Mouse (Mus musculus): ENCODE measurements around the gene Slc1a5. TPM values are rescaled to one million over a fixed set of nuclear protein-coding genes. Genes with fewer than 3 reads are reported as not detected.
A peak's percentile ranks its signal among the peaks of the same experiment; 100 is the strongest.

Slc1a5 gene
- polyA plus RNA-seq, 1 experiment from 2014 or later, result 120 TPM

DNA sequence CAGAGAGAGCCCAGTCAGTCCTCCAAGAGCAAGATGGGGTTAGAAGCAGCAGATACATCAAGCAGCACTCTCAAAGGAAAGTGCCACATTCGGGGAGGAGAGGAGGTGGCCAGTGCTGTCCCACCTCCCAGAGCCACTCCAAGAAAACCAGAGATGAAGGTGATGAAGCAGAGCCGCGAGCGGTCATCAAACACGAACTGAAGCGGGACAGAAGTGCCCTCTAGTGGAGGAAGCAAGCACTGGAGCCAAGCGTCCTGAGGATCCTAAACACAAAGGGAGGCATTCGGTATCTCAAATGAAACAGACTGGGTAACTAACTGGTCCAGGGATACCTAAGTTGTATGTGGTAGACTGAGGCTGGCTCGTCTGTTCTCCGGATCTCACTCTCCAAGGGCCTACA lies 28.6 kb downstream of the Slc1a5 start:
- Histone ChIP-seq H3K27me3 (peaks cover 30% of the 10 kb centered on the region), H3K27ac (replicated peaks) (no peak overlapping the region), H3K4me3 (replicated peaks) (no peak overlapping the region), H3K9ac (no peak overlapping the region), H3K36me3 (replicated peaks) (peaks cover 38% of the 10 kb centered on the region), H3K4me1 (replicated peaks) (peaks cover 18% of the 10 kb centered on the region), H3K9me3 (replicated peaks) (no peaks in the 10 kb centered on the region), H3K4me2 (no peak overlapping the region)
- WGBS (ENCODE audit: insufficient replicate concordance), result 20% methylated on average over 10 of the region's 10 CpGs
- ATAC-seq (ENCODE audit: insufficient read depth), result no peak

DNA sequence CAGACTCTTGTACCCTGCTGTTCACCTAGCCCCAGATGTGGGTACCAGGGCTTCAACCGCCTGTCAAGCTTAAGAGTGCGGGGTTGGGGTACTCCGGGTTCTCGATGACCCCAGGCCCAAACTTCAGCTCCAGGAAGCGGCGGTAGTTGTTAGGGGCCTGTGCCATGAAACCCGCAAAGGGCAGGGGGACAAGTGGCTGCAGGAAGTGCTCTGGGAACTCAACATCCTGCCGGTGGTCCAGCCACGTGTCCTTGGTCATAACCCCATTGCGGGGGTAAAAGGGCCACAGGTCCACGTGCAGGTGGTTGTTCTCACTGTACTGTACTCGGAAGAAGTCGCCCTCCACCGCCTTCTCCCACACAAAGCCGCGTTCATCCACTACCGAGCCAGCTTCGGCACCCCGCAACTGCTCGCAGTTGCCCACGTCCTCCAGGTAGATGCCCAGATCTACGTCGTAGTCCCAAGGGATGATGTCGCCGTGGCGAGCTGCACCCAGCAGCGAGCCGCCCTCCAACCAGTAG lies 29.3 kb downstream of the Slc1a5 start:
- 62% methylated on average over 28 of the region's 28 CpGs for WGBS (ENCODE audit: insufficient replicate concordance)
- no peak for ATAC-seq (ENCODE audit: insufficient read depth)
- H3K9ac ChIP-seq, result no peak overlapping the region
- H3K27ac ChIP-seq (replicated peaks), result no peak overlapping the region
- no peaks in the 10 kb centered on the region for H3K9me3 ChIP-seq (replicated peaks)
- peaks cover 30% of the 10 kb centered on the region for H3K27me3 ChIP-seq
- H3K36me3 ChIP-seq (replicated peaks), result peaks cover 38% of the 10 kb centered on the region
- H3K4me3 ChIP-seq (replicated peaks), result 0 out of 2 replicates have a peak overlapping the region, but pooled peaks have one; percentile 22
- peak overlapping the region; percentile 55; the same call in 1 of the 2 replicates for H3K4me2 ChIP-seq
- H3K4me1 ChIP-seq (replicated peaks), result peaks cover 19% of the 10 kb centered on the region

DNA sequence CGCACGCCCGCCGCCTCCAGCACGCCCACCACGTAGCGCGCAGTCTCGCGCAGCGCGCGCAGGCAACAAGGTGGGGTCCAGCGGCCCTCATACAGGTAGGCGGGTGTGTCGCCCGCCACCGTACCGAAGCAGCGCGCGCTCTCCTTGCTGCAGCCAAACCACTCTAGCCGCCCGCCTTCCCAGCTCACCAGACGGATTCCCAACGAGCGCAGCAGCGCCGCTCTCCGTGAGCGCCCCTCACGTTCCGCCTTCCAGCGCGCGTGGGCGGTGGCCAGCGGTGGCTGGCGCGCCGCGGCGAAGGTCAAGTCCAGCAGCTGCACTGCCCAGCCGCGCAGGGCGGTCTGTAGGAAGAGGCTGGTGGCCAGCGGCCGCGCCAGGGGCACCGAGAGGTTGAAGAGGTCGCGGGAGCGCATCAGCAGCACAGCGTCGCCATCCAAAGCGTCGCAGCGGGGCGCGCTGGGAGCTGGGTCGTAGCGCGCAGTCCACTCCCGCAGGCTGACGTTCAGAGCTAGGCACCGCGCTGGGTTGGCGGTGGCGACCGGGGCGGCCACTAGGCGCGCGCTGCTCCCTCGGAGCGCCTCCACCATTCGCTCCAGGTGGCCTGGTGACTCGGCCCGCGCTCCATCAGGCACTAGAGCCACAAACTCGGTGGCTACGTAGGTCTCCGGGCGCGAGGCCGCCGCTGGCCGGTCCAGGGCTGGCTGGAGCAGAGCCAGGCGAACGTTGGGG lies 29.9 kb downstream of the Slc1a5 start:
- Histone ChIP-seq H3K9ac (no peak overlapping the region), H3K4me1 (replicated peaks) (peaks cover 25% of the 10 kb centered on the region), H3K36me3 (replicated peaks) (peaks cover 38% of the 10 kb centered on the region), H3K4me2 (peak overlapping the region; percentile 55), H3K27ac (replicated peaks) (no peak overlapping the region), H3K27me3 (peaks cover 30% of the 10 kb centered on the region), H3K4me3 (replicated peaks) (peak overlapping the region; percentile 22; the same call in 1 of the 2 replicates), H3K9me3 (replicated peaks) (no peaks in the 10 kb centered on the region)
- ATAC-seq (ENCODE audit: insufficient read depth), result peak; percentile 20; the same call in 1 of the 2 replicates
- 29% methylated on average over 90 of the region's 90 CpGs for WGBS (ENCODE audit: insufficient replicate concordance)

DNA sequence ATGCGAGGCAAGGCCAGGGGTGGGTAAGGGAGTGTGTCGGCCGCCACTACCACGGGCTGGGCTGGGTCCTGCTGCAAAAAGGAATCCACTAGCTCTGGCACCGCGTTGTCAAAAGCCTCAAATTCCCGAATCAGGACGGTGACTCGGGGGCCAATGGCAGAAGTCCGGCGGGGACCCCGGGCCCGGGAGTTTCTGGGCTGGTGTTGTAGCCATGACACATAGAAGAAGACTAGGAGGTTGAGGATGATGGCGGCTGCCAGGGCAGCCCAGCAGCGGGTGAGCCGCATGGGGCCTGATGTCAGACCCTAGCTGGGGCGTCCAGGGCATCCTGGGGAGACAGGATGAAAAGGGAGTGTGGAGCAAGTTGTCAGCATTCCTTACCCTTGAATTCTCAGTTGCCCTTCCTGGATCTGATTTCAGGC lies 30.5 kb downstream of the Slc1a5 start:
- ATAC-seq (ENCODE audit: insufficient read depth), result no peak
- Histone ChIP-seq H3K36me3 (replicated peaks) (peaks cover 38% of the 10 kb centered on the region), H3K27ac (replicated peaks) (no peak overlapping the region), H3K4me3 (replicated peaks) (no peak overlapping the region), H3K9me3 (replicated peaks) (no peaks in the 10 kb centered on the region), H3K4me1 (replicated peaks) (peaks cover 25% of the 10 kb centered on the region), H3K4me2 (peak overlapping the region; percentile 55), H3K9ac (no peak overlapping the region), H3K27me3 (peaks cover 30% of the 10 kb centered on the region)
- WGBS (ENCODE audit: insufficient replicate concordance), result 50% methylated on average over 17 of the region's 17 CpGs

DNA sequence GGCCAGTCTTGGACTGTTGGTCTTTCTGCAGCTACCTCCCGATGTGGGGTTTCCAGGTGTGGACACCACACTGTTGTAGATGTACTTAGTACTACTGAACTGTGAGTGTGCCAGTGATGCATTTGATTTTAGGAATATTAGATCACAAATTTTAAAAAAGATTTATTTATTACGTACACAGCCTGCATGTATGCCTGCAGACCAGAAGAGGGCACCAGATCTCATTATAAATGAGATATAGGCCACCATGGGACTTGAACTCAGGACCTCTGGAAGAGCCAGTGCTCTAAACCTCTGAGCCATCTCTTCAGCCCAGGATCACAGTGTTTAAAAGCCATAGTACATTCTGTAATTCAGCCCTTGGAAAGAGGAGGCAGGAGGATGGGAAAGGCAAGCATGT lies 31.4 kb downstream of the Slc1a5 start:
- H3K27ac ChIP-seq (replicated peaks), result no peak overlapping the region
- ATAC-seq (ENCODE audit: insufficient read depth), result no peak
- no peak overlapping the region for H3K9ac ChIP-seq
- H3K36me3 ChIP-seq (replicated peaks), result peaks cover 38% of the 10 kb centered on the region
- H3K9me3 ChIP-seq (replicated peaks), result no peaks in the 10 kb centered on the region
- peaks cover 32% of the 10 kb centered on the region for H3K4me1 ChIP-seq (replicated peaks)
- WGBS (ENCODE audit: insufficient replicate concordance), result 64% methylated on average over 2 of the region's 2 CpGs
- no peak overlapping the region for H3K4me3 ChIP-seq (replicated peaks)
- H3K4me2 ChIP-seq, result no peak overlapping the region
- peaks cover 30% of the 10 kb centered on the region for H3K27me3 ChIP-seq

DNA sequence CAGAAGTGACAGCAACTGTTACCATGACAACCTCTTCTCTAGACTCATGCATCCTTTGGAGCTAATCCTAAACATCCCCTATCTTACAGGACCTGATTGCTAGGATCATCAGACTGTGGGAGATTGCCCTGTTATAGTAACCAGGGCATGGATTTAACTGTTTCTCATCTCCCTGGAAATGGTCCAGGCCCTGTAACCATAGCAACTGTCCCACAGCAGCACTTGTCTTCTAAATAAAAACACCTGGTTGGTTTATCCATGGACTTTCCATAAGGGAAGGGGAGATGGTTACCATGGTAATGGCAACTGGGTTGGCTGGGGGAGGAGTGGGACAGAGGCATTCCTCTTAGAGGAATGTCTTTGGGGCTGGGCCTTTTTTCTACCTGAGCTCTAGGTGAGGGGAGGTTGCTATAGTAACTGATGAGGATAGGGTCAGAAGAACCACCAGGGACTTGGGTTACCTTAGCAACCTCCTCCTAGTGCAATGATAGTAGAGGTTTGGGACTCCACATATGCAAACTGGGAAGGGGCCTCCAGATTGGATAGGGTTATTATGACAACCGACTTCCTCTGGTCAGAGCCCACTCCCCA lies 34.3 kb downstream of the Slc1a5 start, which contains the start of gene Strn4:
Gene Strn4 (plus strand): TSS at position 539 of the 591 bp plus-strand sequence.
- 22% methylated on average over 1 of the region's 1 CpGs for WGBS (ENCODE audit: insufficient replicate concordance)
- H3K27ac ChIP-seq (replicated peaks), result peak within 1 kb of the TSS; percentile 88
- H3K4me1 ChIP-seq (replicated peaks), result peaks cover 58% of the 10 kb centered on the region
- peaks cover 32% of the 10 kb centered on the region for H3K36me3 ChIP-seq (replicated peaks)
- H3K4me3 ChIP-seq (replicated peaks), result peak within 1 kb of the TSS; percentile 95
- ATAC-seq (ENCODE audit: insufficient read depth), result no peak
- no peaks in the 10 kb centered on the region for H3K9me3 ChIP-seq (replicated peaks)
- peaks cover 23% of the 10 kb centered on the region for H3K27me3 ChIP-seq
- peak within 1 kb of the TSS; percentile 95 for H3K4me2 ChIP-seq
- H3K9ac ChIP-seq, result peak within 1 kb of the TSS; percentile 96

DNA sequence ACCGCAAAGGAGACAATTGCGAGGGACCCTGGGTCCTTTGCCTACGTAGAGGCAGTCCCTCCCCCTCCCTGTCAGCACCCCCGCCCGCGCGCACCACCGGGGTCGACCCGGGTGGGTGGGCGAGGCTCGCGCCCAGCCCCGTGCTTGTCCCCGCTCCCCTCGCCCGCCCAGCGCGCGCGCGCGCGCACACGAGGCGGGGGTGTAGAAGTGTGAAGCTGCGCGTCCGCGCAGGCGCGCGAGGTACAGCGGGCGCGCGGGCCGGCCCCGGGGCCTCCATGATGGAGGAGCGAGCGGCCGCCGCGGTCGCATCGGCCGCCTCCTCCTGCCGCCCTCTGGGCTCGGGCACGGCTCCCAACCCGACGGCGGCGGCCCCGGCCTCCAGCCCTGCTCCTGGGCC lies 34.9 kb downstream of the Slc1a5 start:
- H3K9me3 ChIP-seq (replicated peaks), result no peaks in the 10 kb centered on the region
- peaks cover 59% of the 10 kb centered on the region for H3K4me1 ChIP-seq (replicated peaks)
- peak overlapping the region; percentile 95 for H3K4me3 ChIP-seq (replicated peaks)
- H3K36me3 ChIP-seq (replicated peaks), result peaks cover 25% of the 10 kb centered on the region; the same call in 1 of the 2 replicates
- H3K27ac ChIP-seq (replicated peaks), result peak overlapping the region; percentile 88
- H3K9ac ChIP-seq, result peak overlapping the region; percentile 96
- ATAC-seq (ENCODE audit: insufficient read depth), result peak; percentile 81
- WGBS (ENCODE audit: insufficient replicate concordance), result under 1% methylated on average over 53 of the region's 55 CpGs
- H3K27me3 ChIP-seq, result peaks cover 17% of the 10 kb centered on the region
- H3K4me2 ChIP-seq, result peak overlapping the region; percentile 95

DNA sequence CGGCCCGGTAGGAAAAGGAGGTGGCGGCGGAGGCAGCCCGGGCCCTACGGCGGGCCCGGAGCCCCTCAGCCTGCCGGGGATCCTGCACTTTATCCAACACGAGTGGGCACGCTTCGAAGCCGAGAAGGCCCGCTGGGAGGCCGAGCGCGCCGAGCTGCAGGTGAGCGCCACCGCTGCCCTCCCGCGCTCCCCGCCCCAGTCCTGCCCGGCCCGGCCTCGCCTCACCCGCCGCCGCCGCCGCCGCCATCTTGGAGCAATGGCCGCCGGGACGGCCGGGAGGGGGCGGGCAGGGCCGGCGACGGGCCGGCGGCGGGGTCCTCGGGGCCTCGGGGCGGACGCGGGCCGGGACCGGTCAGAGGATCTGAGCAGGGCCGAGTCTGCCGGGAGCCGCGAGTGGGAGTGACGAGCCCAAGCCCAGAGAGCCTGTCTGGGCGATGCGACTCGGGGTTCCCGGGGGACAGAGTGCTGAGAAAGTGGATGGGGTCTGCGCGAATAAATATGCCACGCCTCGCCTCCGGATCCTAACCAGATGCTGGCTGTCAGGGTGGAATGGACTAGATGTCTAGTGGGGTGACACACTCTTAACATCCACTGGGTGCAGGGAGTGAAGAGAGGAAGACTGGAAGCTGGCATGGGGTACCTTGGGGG lies 35.5 kb downstream of the Slc1a5 start, which contains the start of gene Fkrp:
Gene Fkrp (minus strand): TSS at position 258 of the 648 bp plus-strand sequence.
- peak within 1 kb of the TSS; percentile 95 for H3K4me2 ChIP-seq
- H3K36me3 ChIP-seq (replicated peaks), result peaks cover 22% of the 10 kb centered on the region; the same call in 1 of the 2 replicates
- peak; percentile 82 for ATAC-seq (ENCODE audit: insufficient read depth)
- H3K27ac ChIP-seq (replicated peaks), result peak within 1 kb of the TSS; percentile 88
- WGBS (ENCODE audit: insufficient replicate concordance), result 1% methylated on average over 63 of the region's 64 CpGs
- H3K4me3 ChIP-seq (replicated peaks), result peak within 1 kb of the TSS; percentile 95
- H3K4me1 ChIP-seq (replicated peaks), result peaks cover 59% of the 10 kb centered on the region
- peak within 1 kb of the TSS; percentile 96 for H3K9ac ChIP-seq
- H3K27me3 ChIP-seq, result peaks cover 12% of the 10 kb centered on the region
- H3K9me3 ChIP-seq (replicated peaks), result no peaks in the 10 kb centered on the region

DNA sequence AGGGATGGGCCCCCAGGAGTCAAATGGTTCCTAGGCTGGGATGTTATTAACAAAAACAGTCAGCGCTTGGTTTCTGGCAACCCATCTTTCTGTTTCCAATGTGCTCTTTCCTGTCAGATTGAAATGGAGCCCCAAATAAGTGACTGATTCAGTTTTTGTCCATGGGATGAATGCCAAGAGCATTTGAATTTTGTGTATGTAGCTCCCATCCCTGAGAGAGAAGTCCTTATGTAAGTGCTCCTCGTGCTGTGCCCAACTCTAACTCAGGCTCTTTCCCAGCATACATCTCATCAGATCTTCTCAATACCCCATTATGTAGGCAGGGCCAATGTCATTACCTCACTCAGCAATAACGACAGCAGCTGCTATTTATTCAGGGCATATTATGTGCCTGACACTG lies 36.6 kb downstream of the Slc1a5 start:
- ATAC-seq (ENCODE audit: insufficient read depth), result no peak
- 66% methylated on average over 3 of the region's 3 CpGs for WGBS (ENCODE audit: insufficient replicate concordance)
- Histone ChIP-seq H3K27ac (replicated peaks) (peak overlapping the region; percentile 88), H3K27me3 (0 out of 2 replicates have a peak, but pooled peaks cover under 1% of the 10 kb centered on the region), H3K4me3 (replicated peaks) (peak overlapping the region; percentile 95), H3K9ac (peak overlapping the region; percentile 96), H3K4me1 (replicated peaks) (peaks cover 67% of the 10 kb centered on the region), H3K36me3 (replicated peaks) (peaks cover 21% of the 10 kb centered on the region; the same call in 1 of the 2 replicates), H3K4me2 (peak overlapping the region; percentile 95), H3K9me3 (replicated peaks) (no peaks in the 10 kb centered on the region)

DNA sequence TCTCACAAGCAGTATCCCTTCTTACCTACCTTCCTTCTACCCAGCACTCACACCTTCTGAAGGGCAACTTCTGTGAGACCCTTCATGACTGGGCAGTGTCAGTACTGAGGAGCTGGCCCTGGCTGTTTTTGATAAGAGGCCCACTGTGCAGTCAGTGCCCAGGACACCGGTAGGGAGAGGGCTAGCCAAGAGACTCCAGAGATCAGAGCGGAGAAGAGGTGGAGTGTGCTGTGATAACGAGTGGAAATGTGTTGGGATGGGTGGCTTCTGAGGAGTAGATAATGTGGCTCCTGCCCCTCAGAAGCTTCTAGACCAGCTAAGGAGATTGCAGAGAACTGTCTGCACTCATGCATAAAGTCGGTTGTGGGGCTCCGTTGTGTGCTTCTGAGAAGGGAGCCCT lies 38.7 kb downstream of the Slc1a5 start:
- peak overlapping the region; percentile 31 for H3K9ac ChIP-seq
- H3K36me3 ChIP-seq (replicated peaks), result peaks cover 25% of the 10 kb centered on the region
- H3K9me3 ChIP-seq (replicated peaks), result no peaks in the 10 kb centered on the region
- ATAC-seq (ENCODE audit: insufficient read depth), result peak; percentile 66
- peak overlapping the region; percentile 52 for H3K4me2 ChIP-seq
- H3K27ac ChIP-seq (replicated peaks), result peak overlapping the region; percentile 78
- peaks cover 68% of the 10 kb centered on the region for H3K4me1 ChIP-seq (replicated peaks)
- no peaks in the 10 kb centered on the region for H3K27me3 ChIP-seq
- H3K4me3 ChIP-seq (replicated peaks), result peak overlapping the region; percentile 17
- 15% methylated on average over 5 of the region's 5 CpGs for WGBS (ENCODE audit: insufficient replicate concordance)

Data from liver, embryonic 15.5 days (tissue).